Mouse (Mus musculus) brain, embryonic 14.5 days (tissue): ENCODE data around the gene Dph2.

ENCODE experiments used
- CTCF ChIP-seq: fragments of 200-500 bp; IDR thresholded peaks from 2 replicates; pipeline ENCODE4 v1.5.1; 2012; ENCODE audit warnings: inconsistent platforms, mild to moderate bottlenecking, moderate library complexity, borderline replicate concordance; ENCODE audit not compliant: insufficient read depth, insufficient read length; ENCODE audit errors: extremely low read depth
- POLR2A ChIP-seq: fragments of 200-500 bp; IDR thresholded peaks from 2 replicates; pipeline ENCODE4 v1.6.1; 2012; ENCODE audit warnings: mild to moderate bottlenecking, inconsistent platforms, borderline replicate concordance; ENCODE audit not compliant: poor library complexity, insufficient read depth, insufficient read length, severe bottlenecking; ENCODE audit errors: extremely low read depth

DNA sequence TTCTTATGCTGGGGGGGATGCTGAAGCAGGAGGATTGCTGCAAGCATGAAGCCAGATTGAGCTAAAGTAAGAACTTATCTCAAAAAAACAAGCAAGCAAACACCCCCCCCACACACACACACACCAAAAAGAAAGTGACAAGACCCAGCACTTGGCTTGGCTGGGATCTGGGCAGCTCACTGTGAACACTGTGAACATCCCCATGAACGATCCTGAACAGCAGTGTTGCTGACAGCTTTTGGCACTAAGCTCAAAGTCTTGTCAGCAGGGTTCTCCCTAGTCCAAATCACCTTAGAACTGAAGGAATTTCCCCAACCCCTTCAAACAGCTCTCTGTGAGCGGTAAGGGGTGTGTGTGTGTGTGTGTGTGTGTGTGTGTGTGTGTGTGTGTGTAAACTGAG, 31.6 kb upstream of the Dph2 start:
- no peak for TF ChIP-seq CTCF
- no peak for TF ChIP-seq POLR2A
